23 mouse cellular contexts compared by ENCODE assay signal in the genomic region with DNA sequence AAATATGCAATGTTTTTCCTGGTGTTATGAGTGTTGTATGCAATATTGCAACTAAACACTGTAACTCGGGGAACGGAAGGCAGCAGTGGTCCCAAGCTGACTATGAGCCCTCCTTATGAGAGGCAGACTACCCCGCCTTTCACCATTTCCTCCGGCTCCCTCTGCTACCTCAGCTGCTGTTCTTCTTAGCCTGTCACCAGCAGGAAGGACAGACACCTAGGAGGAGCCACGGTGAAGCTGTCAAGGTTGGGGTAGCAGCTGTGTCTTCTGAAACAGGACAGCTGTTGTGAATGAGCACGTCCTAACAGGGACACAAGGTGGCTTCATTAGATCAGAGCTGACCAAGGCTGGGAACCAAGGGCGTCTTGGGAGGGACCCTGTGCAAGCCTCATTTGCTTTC. TPM values are rescaled to one million over a fixed set of nuclear protein-coding genes. Genes with fewer than 3 reads are reported as not detected.
DNase-seq lines count a peak whose midpoint lies in the region; ATAC-seq and TF ChIP-seq lines count a peak whose summit lies in the region.
"Had no signal": no experiment of that assay in that cellular context is flagged by ENCODE, and none has a peak within 500 bp of the region (broad histone marks: within the 10 kb centered on the region; RNA-seq: fewer than 3 reads in every experiment).

No protein-coding gene starts in this region.

- TF ChIP-seq EP300 in heart, postnatal 0 days (IDR thresholded peaks at IDR 0.05; ENCODE audit: low read depth): no peak
- peak; percentile 23; the same call in 1 of the 2 replicates for TF ChIP-seq EP300 in lung, postnatal 0 days (IDR thresholded peaks at IDR 0.05)

- TF ChIP-seq POLR2A in kidney, adult 2 months (IDR thresholded peaks at IDR 0.05; ENCODE audit: low read depth, low read length): no peak
- TF ChIP-seq POLR2A in embryonic fibroblast, embryonic 13.5 days (IDR thresholded peaks at IDR 0.05; ENCODE audit: low read depth, low read length): no peak

- no peaks in the 10 kb centered on the region for H3K36me3 ChIP-seq in heart, postnatal 0 days (replicated peaks; ENCODE audit: control insufficient read depth, insufficient read depth, low read length)
- H3K36me3 ChIP-seq in kidney, adult 2 months (ENCODE audit: control insufficient read depth, insufficient read depth, low read length): no peaks in the 10 kb centered on the region; the same call in 1 of the 2 replicates
- H3K36me3 ChIP-seq in lung, postnatal 0 days (ENCODE audit: insufficient read depth, low read length): no peaks in the 10 kb centered on the region

- DNase-seq in heart, postnatal 0 days (ENCODE audit: low spot score): no peak
- DNase-seq in heart, adult 8-10 months (ENCODE audit: low spot score): no peak
- DNase-seq in kidney, postnatal 4 days: peak; percentile 24 to 36
- DNase-seq in kidney, adult 2 months: no peak
- peak; percentile 56 for DNase-seq in lung, postnatal 0 days (ENCODE audit: low spot score)
- DNase-seq in right cerebral cortex, postnatal 36 days (ENCODE audit: low spot score in 2 of 2): no peak
- DNase-seq in urinary bladder, postnatal 25 days (ENCODE audit: low spot score): no peak
- DNase-seq: adrenal gland, adult 8-10 months; cerebellum, adult 2 months; kidney, adult 8-10 months; layer of hippocampus, adult 9-11 months; right cerebral cortex, postnatal 4 days had no signal

- H3K9ac ChIP-seq in heart, postnatal 0 days (replicated peaks; ENCODE audit: low read depth, low read length): no peak overlapping the region
- H3K9ac ChIP-seq in lung, postnatal 0 days (replicated peaks; ENCODE audit: low read depth): no peak overlapping the region
- H3K9ac ChIP-seq: liver, embryonic 12.5 days had no signal

- no peak overlapping the region; the same call in 1 of the 2 replicates for H3K27ac ChIP-seq in heart, postnatal 0 days (ENCODE audit: low read depth)
- H3K27ac ChIP-seq in kidney, adult 2 months (ENCODE audit: insufficient read depth, low read depth, low read length): no peak overlapping the region
- peak overlapping the region; percentile 24 for H3K27ac ChIP-seq in embryonic fibroblast, embryonic 13.5 days (ENCODE audit: insufficient read depth, low read length)
- no peak overlapping the region; the same call in 1 of the 2 replicates for H3K27ac ChIP-seq in lung, postnatal 0 days (ENCODE audit: low read length)
- H3K27ac ChIP-seq: liver, embryonic 12.5 days had no signal

- WGBS in heart, postnatal 0 days: 50% methylated on average over 7 of the region's 7 CpGs
- 63% methylated on average over 7 of the region's 7 CpGs for WGBS in kidney, adult 2 months
- WGBS in lung, postnatal 0 days: 44% methylated on average over 7 of the region's 7 CpGs

- TF ChIP-seq CTCF in heart, postnatal 0 days (IDR thresholded peaks at IDR 0.05; ENCODE audit: low read depth): no peak
- TF ChIP-seq CTCF in kidney, adult 2 months (conservative IDR thresholded peaks at IDR 0.05; ENCODE audit: insufficient read depth, insufficient read length, low read depth, low read length): no peak
- TF ChIP-seq CTCF in embryonic fibroblast, embryonic 13.5 days (IDR thresholded peaks at IDR 0.05; ENCODE audit: borderline replicate concordance, insufficient read depth, low read length): no peak
- TF ChIP-seq CTCF in lung, postnatal 0 days (IDR thresholded peaks at IDR 0.05): no peak

- no peak overlapping the region for H3K4me3 ChIP-seq in heart, postnatal 0 days (ENCODE audit: low read depth, low read length)
- H3K4me3 ChIP-seq in kidney, adult 2 months (ENCODE audit: insufficient read depth, low read depth, low read length): no peak overlapping the region
- H3K4me3 ChIP-seq in embryonic fibroblast, embryonic 13.5 days (ENCODE audit: insufficient read depth, low read length): no peak overlapping the region
- H3K4me3 ChIP-seq in lung, postnatal 0 days (ENCODE audit: low read depth, low read length): no peak overlapping the region
- H3K4me3 ChIP-seq: liver, embryonic 12.5 days had no signal

- no peak overlapping the region for H3K4me2 ChIP-seq in heart, postnatal 0 days (ENCODE audit: low read depth, low read length)
- H3K4me2 ChIP-seq in lung, postnatal 0 days (replicated peaks; ENCODE audit: low read depth, low read length): no peak overlapping the region
- H3K4me2 ChIP-seq: liver, embryonic 12.5 days had no signal

- ATAC-seq in heart, postnatal 0 days (ENCODE audit: insufficient read depth, low read depth): peak; percentile 15; the same call in 1 of the 2 replicates
- ATAC-seq in lung, postnatal 0 days: peak; percentile 59
- ATAC-seq: CD4-positive, CD25-positive, alpha-beta regulatory T cell, adult 4 months; forebrain, embryonic 14.5 days; hindbrain, embryonic 16.5 days; liver, embryonic 12.5 days had no signal

- no peaks in the 10 kb centered on the region for H3K27me3 ChIP-seq in heart, postnatal 0 days (ENCODE audit: control insufficient read depth, insufficient read depth, low read length)
- H3K27me3 ChIP-seq in kidney, adult 2 months (replicated peaks; ENCODE audit: control insufficient read depth, insufficient read depth, low read length): no peaks in the 10 kb centered on the region
- no peaks in the 10 kb centered on the region for H3K27me3 ChIP-seq in lung, postnatal 0 days (replicated peaks; ENCODE audit: insufficient read depth, low read length)
- H3K27me3 ChIP-seq: liver, embryonic 12.5 days had no signal

- peaks cover 4% of the 10 kb centered on the region; the same call in 1 of the 2 replicates for H3K4me1 ChIP-seq in heart, postnatal 0 days (ENCODE audit: control insufficient read depth, insufficient read depth)
- H3K4me1 ChIP-seq in kidney, adult 2 months (ENCODE audit: control insufficient read depth, insufficient read depth, low read length): no peaks in the 10 kb centered on the region
- H3K4me1 ChIP-seq in embryonic fibroblast, embryonic 13.5 days (ENCODE audit: control insufficient read depth, insufficient read depth, low read length): peaks cover 14% of the 10 kb centered on the region
- H3K4me1 ChIP-seq in lung, postnatal 0 days (ENCODE audit: insufficient read depth, low read depth, low read length): 0 out of 2 replicates have a peak, but pooled peaks cover 4% of the 10 kb centered on the region

- H3K9me3 ChIP-seq in heart, postnatal 0 days (replicated peaks; ENCODE audit: control insufficient read depth, low read length): no peaks in the 10 kb centered on the region
- no peaks in the 10 kb centered on the region for H3K9me3 ChIP-seq in lung, postnatal 0 days (ENCODE audit: low read length)
- H3K9me3 ChIP-seq: liver, embryonic 12.5 days had no signal

RNA-seq across cellular contexts. Expression of a gene that starts 20.1 kb away (rescaled TPM):
- not detected in 2 replicates for total RNA-seq in heart, postnatal 0 days (2014; rRNA removed; ENCODE audit: low replicate concordance)
- not detected in 2 replicates for polyA plus RNA-seq in heart, postnatal 0 days (2015; fragmentation: Nextera tagmentation; extraction: Ambion mirVana)
- total RNA-seq in heart, adult 8-10 months (2022): not detected
- 0.09 and 0.19 TPM in 2 replicates for polyA plus RNA-seq in kidney, adult 2 months (2012; rRNA removed)
- 0.40 TPM in 1 of 2 replicates, not detected in the other for polyA plus RNA-seq in embryonic fibroblast, embryonic 13.5 days (2011; ENCODE audit: insufficient read length, low read depth, missing spikeins)
- not detected in 2 replicates for polyA plus RNA-seq in lung, postnatal 0 days (2015; fragmentation: Nextera tagmentation; extraction: Ambion mirVana)
- total RNA-seq: adrenal gland, adult 8-10 months; common myeloid progenitor, adult 5-6 weeks; left cerebral cortex, postnatal 10 days; megakaryocyte, adult 5-6 weeks; MEL; midbrain, postnatal 0 days had no signal
- polyA plus RNA-seq: CD4-positive, CD25-positive, alpha-beta regulatory T cell, adult 4 months; forebrain, embryonic 14.5 days; hindbrain, embryonic 16.5 days; neural tube, embryonic 14.5 days had no signal

RNA-seq across cellular contexts. Expression of a gene that starts 59.6 kb away (rescaled TPM):
- total RNA-seq in heart, postnatal 0 days (2014; rRNA removed; ENCODE audit: low replicate concordance): 3.7 and 4.3 TPM in 2 replicates
- polyA plus RNA-seq in heart, postnatal 0 days (2015; fragmentation: Nextera tagmentation; extraction: Ambion mirVana): 4.5 and 4.8 TPM in 2 replicates
- total RNA-seq in heart, adult 8-10 months (2022): 10 to 100 TPM in 2 of 4 experiments, 1 to 10 TPM in 2; 7.1 to 11.9 (median 10.3) TPM
- polyA plus RNA-seq in kidney, adult 2 months (2012; rRNA removed): 14.2 and 15.6 TPM in 2 replicates
- 10.1 and 13.7 TPM in 2 replicates for polyA plus RNA-seq in embryonic fibroblast, embryonic 13.5 days (2011; ENCODE audit: insufficient read length, low read depth, missing spikeins)
- 5.7 and 6.1 TPM in 2 replicates for polyA plus RNA-seq in lung, postnatal 0 days (2015; fragmentation: Nextera tagmentation; extraction: Ambion mirVana)

RNA-seq across cellular contexts. Expression of a gene that starts 59.6 kb away (rescaled TPM):
- total RNA-seq in heart, postnatal 0 days (2014; rRNA removed; ENCODE audit: low replicate concordance): 8.8 and 35.5 TPM in 2 replicates
- 10.9 and 11.0 TPM in 2 replicates for polyA plus RNA-seq in heart, postnatal 0 days (2015; fragmentation: Nextera tagmentation; extraction: Ambion mirVana)
- 10 to 100 TPM; 56.9 to 61.7 (median 58.6) TPM for total RNA-seq in heart, adult 8-10 months (2022)
- 71.1 and 82.9 TPM in 2 replicates for polyA plus RNA-seq in kidney, adult 2 months (2012; rRNA removed)
- polyA plus RNA-seq in embryonic fibroblast, embryonic 13.5 days (2011; ENCODE audit: insufficient read length, low read depth, missing spikeins): 32.3 and 41.7 TPM in 2 replicates
- polyA plus RNA-seq in lung, postnatal 0 days (2015; fragmentation: Nextera tagmentation; extraction: Ambion mirVana): 16.3 and 16.5 TPM in 2 replicates

Comparison
In these comparisons a context has a peak if more than half of its experiments do, and no peak if none do; other contexts are left out.
1. DNase-seq: peak in kidney, postnatal 4 days (2 of 2) and lung, postnatal 0 days (single experiment); none in heart, postnatal 0 days (single experiment), heart, adult 8-10 months (single experiment), kidney, adult 2 months (single experiment), right cerebral cortex, postnatal 36 days (0 of 2) and urinary bladder, postnatal 25 days (single experiment).